Mouse (Mus musculus): ENCODE results near the gene Sh3gl1.
"Not testable (repeated sequence)": the region's sequence is repeated elsewhere in the genome, so short reads cannot be mapped to it uniquely, and the experiment has no call there.

Gene Sh3gl1

DNA sequence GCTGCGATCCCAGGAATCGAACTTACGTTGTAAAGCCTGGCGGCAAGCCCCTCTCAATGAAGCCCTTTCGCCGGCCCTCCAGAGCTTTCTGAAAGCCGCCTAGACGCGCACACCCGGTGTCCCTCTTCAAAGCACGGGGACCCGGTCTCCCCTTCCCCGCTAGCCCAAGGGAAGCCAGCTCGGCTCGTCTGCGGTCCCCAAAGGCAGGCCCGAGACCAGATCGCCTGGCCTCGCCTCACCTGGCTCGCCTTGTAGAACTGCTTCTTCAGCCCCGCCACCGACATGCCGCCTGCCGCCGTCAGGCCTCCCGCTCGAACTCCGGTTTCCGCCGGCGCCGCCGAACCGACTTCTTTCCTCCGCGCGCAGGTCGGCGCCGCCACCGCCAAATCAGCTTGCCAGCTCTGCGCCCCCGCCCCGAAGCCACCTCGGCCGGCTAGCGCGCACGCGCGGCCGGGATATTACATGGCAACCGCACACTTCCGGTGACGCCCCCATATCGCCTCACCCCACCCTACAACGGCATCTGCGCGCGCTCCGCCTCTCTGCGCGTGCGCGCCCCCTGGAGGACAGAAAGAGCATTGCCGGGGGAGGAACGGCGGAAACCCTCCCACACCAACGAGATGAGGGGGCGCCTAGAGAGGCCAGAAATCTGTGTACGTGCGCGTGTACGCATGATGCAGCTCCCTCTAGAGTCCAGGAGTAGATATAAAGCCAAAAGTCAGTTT lies at the start of gene Sh3gl1:
TSS of gene Sh3gl1 (minus strand) at position 460 of the 725 bp plus-strand sequence.
- peak; percentile 99 for DNase-seq

DNA sequence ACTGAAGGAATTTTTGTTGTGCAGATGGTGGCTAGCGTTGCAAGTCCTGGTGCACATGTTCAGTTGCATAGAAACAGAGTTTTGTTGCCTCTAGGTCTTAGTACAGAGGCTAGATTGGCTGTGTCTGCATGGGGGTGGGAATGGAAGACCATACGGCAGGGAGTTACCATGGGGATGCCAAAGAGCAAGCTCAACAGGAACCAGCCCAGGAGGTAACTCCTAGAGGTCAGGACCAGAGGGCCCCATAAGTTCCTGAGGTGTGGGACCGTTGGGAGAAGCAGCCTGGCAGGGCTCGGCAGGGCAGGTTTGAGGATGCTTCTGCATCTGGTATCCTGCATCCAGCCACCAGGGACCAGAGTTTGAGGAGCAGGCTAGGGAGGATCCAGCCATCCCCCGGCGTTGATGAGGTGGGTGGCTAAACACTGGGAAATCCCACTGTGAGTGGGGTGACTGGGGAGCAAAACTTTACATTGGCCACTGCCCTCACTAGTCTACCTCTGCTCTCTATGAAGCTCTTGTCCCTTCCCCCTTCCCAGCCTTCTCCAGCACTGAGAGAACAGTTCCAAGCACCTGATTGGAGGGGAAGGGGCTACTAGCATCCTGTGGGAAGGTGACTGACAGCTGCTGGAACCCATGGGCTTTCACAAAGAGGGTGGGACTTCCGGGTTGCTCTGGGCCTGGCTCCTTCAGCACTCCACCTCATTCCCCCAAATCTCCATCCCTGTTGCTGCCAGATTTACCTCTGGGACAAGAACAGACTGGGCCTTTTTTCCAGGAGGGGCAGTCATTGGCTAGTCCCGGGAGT lies 44.5 kb upstream of the Sh3gl1 start:
- peak; percentile 42 for DNase-seq

DNA sequence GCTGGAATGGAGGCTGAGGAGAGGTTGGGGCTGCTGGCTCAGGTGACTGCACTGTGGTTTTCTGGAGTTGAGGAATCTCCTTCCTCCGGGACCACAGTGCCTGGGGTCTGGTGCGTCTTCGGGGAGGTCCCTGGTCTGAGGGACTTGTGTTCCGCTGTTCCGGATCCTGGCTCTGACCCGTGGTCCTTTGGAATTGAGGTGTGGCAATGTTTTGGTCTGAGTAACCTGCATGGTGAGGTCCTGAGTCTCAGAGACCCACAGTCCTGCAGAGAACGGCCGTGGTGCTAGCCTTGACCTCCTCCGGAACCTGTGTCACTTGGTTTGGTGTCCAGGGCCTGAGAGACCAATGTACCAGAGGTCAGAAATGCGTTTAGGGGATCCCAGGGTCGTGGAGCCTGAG lies 43.5 kb upstream of the Sh3gl1 start:
- DNase-seq, result no peak

DNA sequence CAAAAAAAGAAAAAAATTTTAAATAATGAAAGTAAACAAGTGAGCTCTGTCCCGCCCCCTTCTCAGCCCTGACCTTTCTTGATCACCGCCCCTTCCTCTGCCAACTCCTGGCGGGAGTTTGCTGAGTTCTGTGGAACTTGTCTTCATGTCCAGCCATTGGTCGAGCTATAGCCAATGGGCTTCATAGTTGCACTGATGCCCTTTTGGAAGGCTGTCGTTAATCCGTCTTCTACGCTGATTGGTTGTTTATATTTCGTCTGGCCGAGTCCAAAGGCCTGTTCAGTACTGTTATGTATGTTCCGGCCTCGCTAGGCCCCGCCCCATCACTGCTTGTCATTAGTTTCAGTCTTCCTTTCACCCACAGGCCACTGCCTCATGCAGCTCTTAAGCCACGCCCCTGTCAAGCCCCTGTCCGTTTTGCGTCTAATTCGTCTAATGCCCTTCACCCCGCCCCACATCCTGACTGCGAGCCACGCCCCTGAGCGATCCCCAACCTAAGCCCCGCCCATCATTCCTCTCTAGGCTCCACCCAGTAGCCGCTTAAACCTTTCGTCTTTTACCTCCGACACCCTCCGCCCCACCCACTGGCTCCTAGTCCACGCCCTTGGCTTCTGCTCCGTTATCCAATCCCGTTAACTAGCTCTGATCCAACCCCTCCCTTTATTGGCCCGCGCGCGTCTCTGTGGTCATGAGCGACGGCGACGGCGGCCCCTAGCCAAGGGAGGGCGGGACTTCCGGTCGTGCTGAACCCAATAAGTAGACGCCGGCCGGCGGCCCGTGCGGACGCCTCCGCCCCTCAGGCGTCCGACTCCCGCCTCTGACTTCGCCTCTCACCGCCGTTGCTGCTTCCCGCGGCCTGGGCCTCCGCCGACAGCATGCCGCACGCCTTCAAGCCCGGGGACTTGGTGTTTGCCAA lies 42.7 kb upstream of the Sh3gl1 start, which contains the start of gene Hdgfl2:
TSS of gene Hdgfl2 (plus strand) at position 755 of the 916 bp plus-strand sequence.
- DNase-seq, result peak; percentile 100

DNA sequence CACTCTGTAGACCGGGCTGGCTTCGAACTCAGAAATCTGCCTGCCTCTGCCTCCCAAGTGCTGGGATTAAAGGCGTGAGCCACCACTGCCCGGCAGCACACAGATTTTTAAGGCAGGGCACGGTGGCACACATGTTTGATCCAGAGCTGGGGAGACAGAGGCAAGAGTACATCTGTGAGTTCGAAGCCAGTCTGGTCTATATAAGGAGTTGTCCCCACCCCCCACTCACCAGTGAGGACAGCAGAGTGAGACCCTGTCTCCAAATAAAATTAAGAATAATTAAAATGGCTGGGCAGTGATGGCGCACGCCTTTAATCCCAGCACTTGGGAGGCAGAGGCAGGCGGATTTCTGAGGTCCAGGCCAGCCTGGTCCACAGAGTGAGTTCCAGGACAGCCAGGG lies 41.9 kb upstream of the Sh3gl1 start:
- DNase-seq, result not testable (repeated sequence)

DNA sequence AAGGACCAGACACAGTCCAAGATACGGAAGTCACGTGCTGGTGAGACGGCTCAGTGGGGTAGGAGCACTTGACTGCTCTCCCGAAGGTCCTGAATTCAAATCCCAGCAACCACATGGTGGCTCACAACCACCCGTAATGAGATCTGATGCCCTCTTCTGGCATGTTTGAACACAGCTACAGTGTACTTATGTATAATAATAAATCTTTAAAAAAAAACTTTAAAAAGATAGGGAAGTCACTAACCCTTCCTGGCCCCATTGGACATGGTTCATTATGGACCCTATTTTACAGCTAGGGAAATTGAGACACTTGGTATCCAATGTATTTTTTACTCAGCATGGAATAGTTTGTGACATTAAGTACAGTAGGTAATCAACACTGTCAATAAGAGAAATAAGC lies 41.1 kb upstream of the Sh3gl1 start:
- DNase-seq, result no peak

DNA sequence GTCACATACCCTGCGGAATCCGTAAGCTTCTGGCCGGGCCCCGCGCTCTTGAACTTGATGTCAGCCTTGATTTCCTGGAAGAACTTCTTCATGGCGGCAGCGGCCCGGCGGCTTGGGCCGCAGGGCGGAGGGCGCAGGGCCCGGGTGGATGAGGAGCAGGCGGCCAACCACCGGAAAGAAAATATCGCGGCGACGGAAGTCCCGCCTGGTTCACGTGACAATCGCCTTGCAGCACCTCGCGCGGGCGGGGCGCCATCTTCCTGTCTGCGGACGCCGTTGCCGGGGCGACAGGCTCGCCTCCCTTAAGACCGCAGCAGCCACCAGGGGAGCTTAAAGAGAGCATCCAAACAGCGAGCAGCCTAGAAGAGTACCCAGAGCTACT lies 38.4 kb upstream of the Sh3gl1 start, which contains the start of gene Ubxn6:
TSS of gene Ubxn6 (minus strand) at position 202 of the 382 bp plus-strand sequence.
- DNase-seq, result peak; percentile 95

DNA sequence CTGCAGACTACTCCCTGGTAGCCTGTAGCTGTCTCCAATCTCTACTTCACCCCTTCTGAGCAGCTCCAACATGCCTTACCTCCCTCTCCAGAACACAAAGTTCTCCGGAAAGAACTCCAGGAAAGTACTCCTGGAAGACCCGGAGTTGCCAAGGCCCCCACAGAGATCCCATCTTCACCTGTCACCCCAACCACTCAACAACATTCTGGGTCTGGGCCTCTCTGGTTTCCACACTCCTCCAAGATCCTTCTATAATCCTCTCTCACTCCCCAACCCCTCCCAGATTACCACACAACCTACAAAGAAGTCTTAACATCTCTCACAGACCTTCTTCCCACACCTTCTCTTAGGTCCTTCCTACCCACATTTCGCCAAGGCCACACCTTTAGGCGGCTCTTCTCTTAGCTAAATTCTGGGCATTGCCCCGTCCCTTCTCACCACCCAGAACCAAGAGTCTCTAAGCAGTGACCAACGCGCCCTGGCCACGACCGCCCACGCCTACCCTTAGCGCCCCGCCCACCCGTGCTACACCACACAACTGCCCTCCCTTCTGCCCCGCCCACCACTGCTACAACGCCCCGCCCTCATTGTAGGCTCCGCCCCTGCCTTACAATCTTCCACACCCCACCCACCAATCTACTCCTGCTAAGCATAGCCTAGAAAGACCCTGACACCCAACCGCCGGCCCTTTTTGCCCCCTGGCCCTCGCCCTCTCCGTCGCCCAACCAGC lies 37.8 kb upstream of the Sh3gl1 start:
- peak; percentile 95 for DNase-seq

DNA sequence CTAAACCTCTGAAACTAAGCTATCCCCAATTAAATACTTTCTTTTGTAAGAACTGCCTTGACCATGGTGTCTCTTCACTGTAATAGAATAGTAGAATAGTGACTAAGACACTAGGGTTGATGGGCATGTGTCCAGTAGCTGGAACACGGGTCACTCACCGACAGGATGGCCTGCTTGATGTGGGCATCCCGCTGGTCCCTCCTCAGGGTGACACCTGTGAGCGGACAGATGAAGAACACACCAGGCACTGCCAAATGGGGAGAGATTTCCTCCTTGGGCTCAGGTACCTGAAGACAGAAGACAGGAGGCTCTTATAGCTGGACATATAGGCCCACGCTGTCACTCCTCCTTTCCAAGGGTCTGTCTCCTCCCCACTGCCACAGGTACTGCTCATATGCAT lies 35.8 kb upstream of the Sh3gl1 start:
- DNase-seq, result no peak

DNA sequence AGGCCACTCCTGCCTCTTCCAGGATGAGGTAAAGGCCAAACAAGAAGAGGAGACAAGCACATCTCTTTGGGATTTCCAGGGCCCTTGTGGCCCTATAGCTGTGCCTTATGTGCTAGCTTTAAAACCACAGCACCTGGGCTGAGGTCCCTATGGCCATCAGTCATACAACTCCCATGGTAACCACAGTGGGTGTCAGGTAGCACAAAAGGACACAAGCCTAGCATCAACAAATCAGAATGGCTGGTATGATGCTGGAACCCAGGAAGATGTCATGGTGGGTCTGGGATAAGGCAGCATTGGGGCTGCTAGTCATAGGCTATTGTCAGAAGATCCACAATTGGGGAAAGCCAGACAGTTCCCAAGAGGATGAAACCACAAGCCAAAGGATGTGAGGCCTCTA lies 34.7 kb upstream of the Sh3gl1 start:
- DNase-seq, result no peak

DNA sequence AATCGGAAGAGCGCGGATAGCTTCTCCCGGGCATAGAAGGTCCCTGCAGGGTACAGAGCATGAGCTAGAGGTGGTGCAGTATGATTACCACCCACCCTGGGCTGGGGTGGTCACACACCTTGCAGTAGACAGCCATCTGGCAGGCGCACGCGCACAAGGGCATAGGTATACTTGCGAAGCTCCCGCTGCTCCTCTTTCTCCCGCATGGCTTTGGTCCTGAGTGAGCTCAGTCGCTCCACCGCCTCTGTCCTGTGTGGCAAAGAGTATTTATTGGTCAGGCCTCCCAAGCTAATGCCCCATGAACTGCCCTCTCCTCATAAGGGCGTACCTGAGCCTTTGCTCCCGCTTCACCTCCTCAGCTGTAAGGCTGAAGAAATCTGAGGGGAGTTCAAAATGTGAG lies 32.6 kb upstream of the Sh3gl1 start:
- DNase-seq, result no peak

DNA sequence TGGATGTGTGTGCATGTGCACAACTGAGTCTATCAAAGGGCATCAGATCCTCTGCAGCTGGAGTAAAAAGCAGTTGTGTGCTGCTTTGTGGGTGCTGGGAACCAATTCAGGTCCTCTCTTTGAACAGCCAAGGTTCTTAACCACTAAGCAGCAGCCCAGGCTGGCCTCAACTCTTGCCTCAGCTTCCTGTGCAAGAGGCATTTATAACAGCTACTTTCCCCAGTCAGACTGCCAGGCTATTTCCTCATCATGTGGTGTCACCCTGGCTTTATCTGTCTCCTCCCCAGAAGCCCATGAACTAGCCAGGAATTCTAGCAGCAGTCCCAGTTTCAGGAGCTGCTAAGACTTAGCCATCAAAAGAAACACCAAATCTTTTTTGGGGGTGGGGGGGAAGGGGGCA lies 30.0 kb upstream of the Sh3gl1 start:
- DNase-seq, result no peak

DNA sequence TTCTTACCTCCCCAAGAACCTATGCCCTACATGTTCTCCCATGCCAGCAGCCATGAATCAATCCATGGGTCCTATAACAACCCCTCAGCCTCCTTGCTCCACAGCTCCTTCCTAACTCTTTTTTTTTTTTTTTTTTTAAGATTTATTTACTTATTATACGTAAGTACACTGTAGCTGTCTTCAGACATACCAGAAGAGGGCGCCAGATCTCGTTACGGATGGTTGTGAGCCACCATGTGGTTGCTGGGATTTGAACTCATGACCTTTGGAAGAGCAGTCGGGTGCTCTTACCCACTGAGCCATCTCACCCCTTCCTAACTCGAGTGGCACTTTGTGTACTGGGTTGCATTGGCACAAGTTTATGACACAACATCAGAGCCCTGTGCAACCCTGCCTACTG lies 29.3 kb upstream of the Sh3gl1 start:
- not testable (repeated sequence) for DNase-seq

DNA sequence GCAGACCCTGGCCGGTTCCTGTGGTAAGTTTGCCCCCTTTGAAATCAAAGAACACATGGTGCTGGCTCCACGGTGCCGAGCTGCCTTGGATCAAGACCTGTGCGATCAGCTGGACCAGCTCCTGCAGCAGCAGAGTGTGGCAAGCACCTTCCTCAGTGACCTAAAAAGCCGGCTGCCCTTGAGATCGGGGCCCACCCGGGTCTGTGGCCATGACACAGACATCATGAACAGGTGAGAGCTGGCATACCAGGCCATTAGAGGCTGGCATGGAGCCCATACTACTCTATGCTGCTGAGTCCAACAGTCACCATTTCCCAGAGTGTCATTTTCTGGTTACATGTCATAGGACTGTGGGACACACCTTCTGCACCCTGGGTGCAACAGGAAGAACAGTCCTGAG lies 25.6 kb upstream of the Sh3gl1 start:
- DNase-seq, result no peak

DNA sequence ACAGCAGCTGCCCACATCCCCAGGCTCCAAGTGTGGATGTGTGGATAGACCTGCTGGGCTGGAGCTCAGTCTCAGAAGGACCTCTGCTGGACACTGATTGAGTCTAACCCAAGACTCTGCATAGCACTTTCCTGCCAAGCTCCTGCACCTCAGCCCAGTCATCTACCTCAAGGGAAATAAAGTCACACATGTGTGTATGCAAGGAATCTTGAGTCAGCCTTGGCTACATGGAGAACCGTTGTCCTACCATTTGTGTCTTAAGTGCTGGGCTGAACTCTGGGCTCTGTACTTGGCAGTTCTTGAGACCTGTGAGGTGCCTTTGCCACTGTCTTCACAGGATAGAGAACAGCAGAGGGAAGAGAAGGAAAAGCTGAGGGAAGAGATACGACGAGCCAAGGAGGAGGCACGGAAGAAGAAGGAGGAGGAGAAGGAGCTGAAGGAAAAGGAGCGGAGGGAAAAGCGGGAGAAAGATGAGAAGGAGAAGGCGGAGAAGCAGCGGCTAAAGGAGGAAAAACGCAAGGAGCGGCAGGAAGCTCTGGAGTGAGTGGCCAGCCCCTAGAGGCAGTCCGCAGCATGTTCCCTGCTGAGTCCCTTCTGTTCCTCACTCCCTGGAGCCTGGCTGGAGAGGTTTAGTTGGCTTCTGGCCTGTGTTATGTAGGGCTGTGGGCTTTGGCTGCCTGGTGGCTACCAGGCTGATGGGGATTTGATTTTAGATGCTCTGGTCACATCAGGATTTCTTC lies 21.1 kb upstream of the Sh3gl1 start:
- DNase-seq, result no peak

DNA sequence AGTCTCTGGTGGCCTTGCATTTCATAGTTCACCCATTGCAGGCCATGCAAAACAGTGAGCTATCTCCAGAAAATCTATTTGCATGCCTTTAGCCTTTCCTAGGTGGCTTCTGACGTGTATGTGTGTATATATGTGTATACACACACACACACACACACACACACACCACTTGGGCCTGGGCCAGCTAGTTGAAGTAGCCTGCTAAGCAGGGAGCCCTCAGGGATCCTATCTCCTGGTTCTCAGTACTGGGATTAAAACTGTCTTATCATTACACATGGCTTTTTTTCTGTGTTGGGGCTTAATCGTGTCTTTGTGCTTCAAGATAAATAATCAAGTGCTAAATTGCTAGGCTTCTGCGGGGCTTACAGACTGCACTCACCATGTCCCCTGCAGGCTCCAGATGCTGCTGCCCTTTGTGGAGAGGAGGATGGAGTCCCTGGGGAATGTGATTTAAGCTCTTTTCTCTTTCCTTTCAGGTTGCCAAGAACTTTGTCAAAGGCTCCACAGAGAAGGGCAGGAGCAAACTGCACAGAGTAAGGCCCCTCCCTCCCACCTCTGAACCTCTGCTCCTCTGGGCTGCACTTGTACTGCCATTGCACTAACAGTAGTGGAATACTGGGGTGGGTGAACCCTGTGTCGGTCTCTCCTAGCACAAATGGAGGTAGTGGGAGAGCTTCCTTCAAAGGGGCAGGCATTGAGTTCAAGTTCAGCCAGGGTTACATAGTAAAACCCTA lies 19.7 kb upstream of the Sh3gl1 start:
- no peak for DNase-seq

DNA sequence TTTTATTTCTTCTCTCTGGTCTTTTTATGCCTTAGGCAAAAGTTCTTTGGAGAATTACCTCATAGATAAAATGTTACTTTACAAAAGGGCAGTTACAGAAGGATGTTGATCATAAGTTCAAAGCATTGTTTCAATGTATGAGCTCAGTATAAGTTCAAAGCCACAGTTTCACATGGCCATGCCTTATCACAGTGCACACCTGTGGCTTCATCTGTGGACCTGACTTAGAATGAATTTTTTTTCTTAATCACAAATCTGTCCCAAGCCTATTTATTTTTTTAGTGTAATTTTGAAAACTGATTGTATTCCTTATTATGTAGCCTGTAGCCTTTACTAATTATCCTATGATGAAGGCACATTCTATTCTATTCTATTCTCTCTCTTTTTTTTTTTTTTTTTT lies 18.5 kb upstream of the Sh3gl1 start:
- no peak for DNase-seq

DNA sequence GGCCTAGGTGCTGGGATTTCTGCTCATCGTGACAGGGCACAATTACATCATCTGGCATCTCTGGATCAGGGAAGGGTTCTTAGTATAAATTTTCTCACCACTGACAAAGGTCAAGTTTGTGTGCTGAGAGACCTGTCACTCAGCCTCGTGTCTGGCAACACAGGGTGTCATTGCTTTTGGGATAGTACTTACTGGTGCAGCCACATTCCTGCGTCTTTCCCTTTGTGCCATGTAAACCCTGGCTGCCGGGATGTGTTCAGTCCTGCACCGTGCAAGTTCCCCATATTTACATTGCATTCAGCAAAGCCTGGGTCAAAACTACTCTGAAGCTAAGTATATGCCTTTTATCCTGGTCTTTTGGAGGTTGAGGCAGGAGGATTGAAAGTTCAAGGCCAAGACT lies 14.9 kb upstream of the Sh3gl1 start:
- DNase-seq, result no peak

DNA sequence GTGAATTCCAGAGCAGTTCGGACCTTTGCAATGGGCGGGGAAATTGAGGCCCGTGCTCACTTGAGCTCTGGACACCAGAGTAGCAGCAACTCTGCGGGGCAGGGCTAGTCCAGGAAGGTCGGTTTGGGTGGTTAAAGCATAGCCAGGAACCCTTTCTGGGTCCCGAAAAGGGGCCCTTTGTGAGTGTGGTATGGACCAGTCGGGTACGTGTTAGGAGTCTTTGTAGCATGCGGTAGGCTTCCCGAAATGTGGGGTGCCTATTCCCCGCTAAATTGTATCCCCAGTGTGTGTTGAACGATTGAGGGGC lies 4.4 kb upstream of the Sh3gl1 start:
- peak; percentile 56 for DNase-seq

DNA sequence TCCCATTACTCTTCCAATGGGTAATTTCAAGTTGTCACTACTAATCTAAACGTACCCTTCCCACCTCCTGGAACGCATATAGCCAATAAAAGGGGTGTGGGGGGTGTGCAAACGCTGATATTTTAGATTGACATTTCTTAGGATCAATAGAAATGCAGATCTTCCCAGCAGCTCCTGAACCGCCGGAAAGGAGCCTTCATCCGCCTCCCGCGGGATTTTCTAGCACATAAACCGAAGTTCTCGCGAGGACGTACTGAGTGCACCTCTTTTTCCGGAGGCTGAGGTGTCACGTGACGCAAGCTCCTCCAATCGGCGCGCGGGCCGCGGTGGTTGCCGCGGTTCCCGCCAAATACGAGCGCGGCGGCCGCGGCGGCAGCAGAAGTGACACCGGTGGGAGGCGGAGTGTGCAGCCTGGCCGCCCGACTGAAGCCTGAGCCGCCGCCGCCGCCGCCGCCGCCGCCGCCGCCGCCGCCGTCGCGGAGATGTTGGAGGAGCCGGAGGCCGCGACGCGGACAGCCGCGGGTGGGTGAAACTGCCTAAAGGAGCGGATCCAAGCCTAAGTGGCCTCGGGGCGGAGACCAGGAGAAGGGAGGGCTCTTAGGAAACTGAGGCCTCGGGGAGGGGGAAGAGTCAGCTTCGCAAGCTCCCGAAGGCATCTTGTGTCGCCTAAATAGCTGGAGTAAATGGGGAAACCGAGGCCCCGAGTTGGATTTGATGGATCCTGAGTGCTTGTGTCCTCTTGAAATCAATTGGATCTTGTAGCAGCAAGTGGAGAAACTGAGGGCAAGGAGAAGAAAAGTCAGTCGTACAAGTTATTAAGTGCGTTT lies 3.8 kb upstream of the Sh3gl1 start, which contains the start of gene Chaf1a:
TSS of gene Chaf1a (plus strand) at position 410 of the 827 bp plus-strand sequence.
- DNase-seq, result peak; percentile 96

All from liver (tissue).